Mouse (Mus musculus): ENCODE data around the gene Pacsin2. TPM values are rescaled to one million over a fixed set of nuclear protein-coding genes. Genes with fewer than 3 reads are reported as not detected.

Gene Pacsin2
- polyA plus RNA-seq, 1 experiment from 2014 or later: 60.7 TPM

GRCm38 (mm10) chr15:83493856-83494571, 29.6 kb upstream of the Pacsin2 start:
- H3K36me3 ChIP-seq (replicated peaks): peaks cover 92% of the 10 kb centered on the region

GRCm38 (mm10) chr15:83491891-83492290, 27.5 kb upstream of the Pacsin2 start:
- H3K27me3 ChIP-seq (replicated peaks; ENCODE audit: low read depth, poor library complexity, severe bottlenecking): no peaks in the 10 kb centered on the region
- peaks cover 84% of the 10 kb centered on the region for H3K36me3 ChIP-seq (replicated peaks)
- H3K27ac ChIP-seq (replicated peaks): no peak overlapping the region
- no peak for DNase-seq (ENCODE audit: low spot score)
- 87% methylated on average over 5 of the region's 5 CpGs for WGBS
- H3K4me1 ChIP-seq: peaks cover 17% of the 10 kb centered on the region
- H3K4me3 ChIP-seq: no peak overlapping the region
- H3K9me3 ChIP-seq: no peaks in the 10 kb centered on the region

More at GRCm38 (mm10) chr15:83493856-83494571, 29.6 kb upstream of the Pacsin2 start:
- no peak for DNase-seq (ENCODE audit: low spot score)
- Histone ChIP-seq H3K27ac (replicated peaks) (no peak overlapping the region), H3K27me3 (replicated peaks; ENCODE audit: low read depth, poor library complexity, severe bottlenecking) (no peaks in the 10 kb centered on the region), H3K9me3 (no peaks in the 10 kb centered on the region), H3K4me3 (no peak overlapping the region), H3K4me1 (peaks cover 7% of the 10 kb centered on the region)
- WGBS: 91% methylated on average over 7 of the region's 7 CpGs

- H3K9me3 ChIP-seq: no peaks in the 10 kb centered on the region
- no peak overlapping the region for H3K27ac ChIP-seq (replicated peaks)
- H3K36me3 ChIP-seq (replicated peaks): peaks cover 79% of the 10 kb centered on the region
- H3K4me1 ChIP-seq: peaks cover 11% of the 10 kb centered on the region; the same call in 1 of the 2 replicates
- H3K27me3 ChIP-seq (replicated peaks; ENCODE audit: low read depth, poor library complexity, severe bottlenecking): no peaks in the 10 kb centered on the region
- WGBS: 94% methylated on average over 20 of the region's 20 CpGs
- DNase-seq (ENCODE audit: low spot score): no peak
- no peak overlapping the region for H3K4me3 ChIP-seq
These were observed 25.1 kb upstream of the Pacsin2 start for GRCm38 (mm10) chr15:83489471-83489870.

GRCm38 (mm10) chr15:83487477-83488115, 23.2 kb upstream of the Pacsin2 start:
- Histone ChIP-seq H3K27me3 (replicated peaks; ENCODE audit: low read depth, poor library complexity, severe bottlenecking) (no peaks in the 10 kb centered on the region), H3K27ac (replicated peaks) (no peak overlapping the region), H3K4me1 (peaks cover 10% of the 10 kb centered on the region; the same call in 1 of the 2 replicates), H3K4me3 (no peak overlapping the region), H3K9me3 (no peaks in the 10 kb centered on the region), H3K36me3 (replicated peaks) (peaks cover 68% of the 10 kb centered on the region)
- 66% methylated on average over 9 of the region's 9 CpGs for WGBS
- no peak for DNase-seq (ENCODE audit: low spot score)

GRCm38 (mm10) chr15:83484311-83484710, 19.9 kb upstream of the Pacsin2 start:
- H3K4me3 ChIP-seq: no peak overlapping the region
- no peak for DNase-seq (ENCODE audit: low spot score)
- H3K4me1 ChIP-seq: peaks cover 24% of the 10 kb centered on the region; the same call in 1 of the 2 replicates
- no peaks in the 10 kb centered on the region for H3K9me3 ChIP-seq
- 90% methylated on average over 10 of the region's 10 CpGs for WGBS
- peaks cover 3% of the 10 kb centered on the region; the same call in 1 of the 2 replicates for H3K27me3 ChIP-seq (replicated peaks; ENCODE audit: low read depth, poor library complexity, severe bottlenecking)
- peaks cover 40% of the 10 kb centered on the region for H3K36me3 ChIP-seq (replicated peaks)
- H3K27ac ChIP-seq (replicated peaks): no peak overlapping the region

GRCm38 (mm10) chr15:83483482-83483881, 19.1 kb upstream of the Pacsin2 start:
- Histone ChIP-seq H3K9me3 (no peaks in the 10 kb centered on the region), H3K4me1 (peaks cover 30% of the 10 kb centered on the region), H3K36me3 (replicated peaks) (peaks cover 34% of the 10 kb centered on the region), H3K27me3 (replicated peaks; ENCODE audit: low read depth, poor library complexity, severe bottlenecking) (peaks cover 3% of the 10 kb centered on the region; the same call in 1 of the 2 replicates), H3K27ac (replicated peaks) (no peak overlapping the region), H3K4me3 (no peak overlapping the region)
- WGBS: 49% methylated on average over 2 of the region's 2 CpGs
- no peak for DNase-seq (ENCODE audit: low spot score)

GRCm38 (mm10) chr15:83482645-83483224, 18.3 kb upstream of the Pacsin2 start:
- Histone ChIP-seq H3K9me3 (no peaks in the 10 kb centered on the region), H3K27me3 (replicated peaks; ENCODE audit: low read depth, poor library complexity, severe bottlenecking) (peaks cover 3% of the 10 kb centered on the region; the same call in 1 of the 2 replicates), H3K27ac (replicated peaks) (no peak overlapping the region), H3K4me3 (no peak overlapping the region), H3K36me3 (replicated peaks) (peaks cover 33% of the 10 kb centered on the region), H3K4me1 (peaks cover 27% of the 10 kb centered on the region)
- 77% methylated on average over 8 of the region's 8 CpGs for WGBS
- no peak for DNase-seq (ENCODE audit: low spot score)

GRCm38 (mm10) chr15:83481236-83481780, 16.9 kb upstream of the Pacsin2 start:
- H3K27me3 ChIP-seq (replicated peaks; ENCODE audit: low read depth, poor library complexity, severe bottlenecking): peaks cover 3% of the 10 kb centered on the region; the same call in 1 of the 2 replicates
- H3K4me3 ChIP-seq: no peak overlapping the region
- H3K4me1 ChIP-seq: peaks cover 22% of the 10 kb centered on the region
- H3K9me3 ChIP-seq: no peaks in the 10 kb centered on the region
- no peak for DNase-seq (ENCODE audit: low spot score)
- WGBS: 69% methylated on average over 10 of the region's 10 CpGs
- H3K27ac ChIP-seq (replicated peaks): no peak overlapping the region
- peaks cover 19% of the 10 kb centered on the region for H3K36me3 ChIP-seq (replicated peaks)

GRCm38 (mm10) chr15:83479818-83480217, 15.4 kb upstream of the Pacsin2 start:
- WGBS: 89% methylated on average over 4 of the region's 4 CpGs
- Histone ChIP-seq H3K4me1 (peaks cover 24% of the 10 kb centered on the region), H3K9me3 (no peaks in the 10 kb centered on the region), H3K36me3 (replicated peaks) (peaks cover 8% of the 10 kb centered on the region), H3K27me3 (replicated peaks; ENCODE audit: low read depth, poor library complexity, severe bottlenecking) (peaks cover 3% of the 10 kb centered on the region; the same call in 1 of the 2 replicates), H3K27ac (replicated peaks) (no peak overlapping the region), H3K4me3 (no peak overlapping the region)
- no peak for DNase-seq (ENCODE audit: low spot score)

- H3K27ac ChIP-seq (replicated peaks): no peak overlapping the region
- H3K9me3 ChIP-seq: no peaks in the 10 kb centered on the region
- WGBS: 75% methylated on average over 3 of the region's 3 CpGs
- no peaks in the 10 kb centered on the region for H3K36me3 ChIP-seq (replicated peaks)
- peaks cover 37% of the 10 kb centered on the region for H3K4me1 ChIP-seq
- no peak for DNase-seq (ENCODE audit: low spot score)
- no peak overlapping the region for H3K4me3 ChIP-seq
- H3K27me3 ChIP-seq (replicated peaks; ENCODE audit: low read depth, poor library complexity, severe bottlenecking): peaks cover 3% of the 10 kb centered on the region; the same call in 1 of the 2 replicates
These were observed 13.7 kb upstream of the Pacsin2 start for GRCm38 (mm10) chr15:83478096-83478495.

- Histone ChIP-seq H3K4me3 (no peak overlapping the region), H3K4me1 (peaks cover 30% of the 10 kb centered on the region), H3K27me3 (replicated peaks; ENCODE audit: low read depth, poor library complexity, severe bottlenecking) (no peaks in the 10 kb centered on the region), H3K27ac (replicated peaks) (no peak overlapping the region), H3K9me3 (no peaks in the 10 kb centered on the region), H3K36me3 (replicated peaks) (no peaks in the 10 kb centered on the region)
- WGBS: 87% methylated on average over 12 of the region's 12 CpGs
- no peak for DNase-seq (ENCODE audit: low spot score)
These were observed 12.3 kb upstream of the Pacsin2 start for GRCm38 (mm10) chr15:83476593-83477273.

- no peak overlapping the region for H3K4me3 ChIP-seq
- no peaks in the 10 kb centered on the region for H3K36me3 ChIP-seq (replicated peaks)
- DNase-seq (ENCODE audit: low spot score): no peak
- no peaks in the 10 kb centered on the region for H3K9me3 ChIP-seq
- peaks cover 32% of the 10 kb centered on the region for H3K4me1 ChIP-seq
- WGBS: 42% methylated on average over 5 of the region's 5 CpGs
- H3K27ac ChIP-seq (replicated peaks): no peak overlapping the region
- H3K27me3 ChIP-seq (replicated peaks; ENCODE audit: low read depth, poor library complexity, severe bottlenecking): no peaks in the 10 kb centered on the region
These were observed 10.0 kb upstream of the Pacsin2 start for GRCm38 (mm10) chr15:83474466-83474836.
